ENCODE assay signal across 16 mouse cellular contexts in genomic region chr17:12299371-12299770, GRCm38 (mm10).
"Had no signal": no experiment of that assay in that cellular context is flagged by ENCODE, and none has a peak within 500 bp of the region (broad histone marks: within the 10 kb centered on the region; RNA-seq: fewer than 3 reads in every experiment).

No protein-coding gene starts in this region.

- H3K9ac ChIP-seq: kidney, embryonic 15.5 days; limb, embryonic 13.5 days; liver, embryonic 13.5 days; neural tube, embryonic 15.5 days had no signal

- H3K4me2 ChIP-seq: kidney, embryonic 15.5 days; limb, embryonic 13.5 days; liver, embryonic 13.5 days; neural tube, embryonic 15.5 days had no signal

- H3K27ac ChIP-seq: kidney, embryonic 15.5 days; limb, embryonic 13.5 days; liver, embryonic 13.5 days; midbrain, embryonic 10.5 days; neural tube, embryonic 15.5 days had no signal

- H3K4me3 ChIP-seq: kidney, embryonic 15.5 days; limb, embryonic 13.5 days; liver, embryonic 13.5 days; midbrain, embryonic 10.5 days; myocyte; neural tube, embryonic 15.5 days had no signal

- H3K9me3 ChIP-seq: kidney, embryonic 15.5 days; limb, embryonic 13.5 days; liver, embryonic 13.5 days; midbrain, embryonic 10.5 days; neural tube, embryonic 15.5 days had no signal

- H3K27me3 ChIP-seq: kidney, embryonic 15.5 days; limb, embryonic 13.5 days; liver, embryonic 13.5 days; neural tube, embryonic 15.5 days had no signal

- H3K36me3 ChIP-seq: kidney, embryonic 15.5 days; limb, embryonic 13.5 days; liver, embryonic 13.5 days; midbrain, embryonic 10.5 days; neural tube, embryonic 15.5 days had no signal

- ATAC-seq: inflammation-experienced regulatory T-cells, adult 6 months had no signal

- DNase-seq: kidney, adult 2 months; kidney, postnatal 14 days; left cerebral cortex, postnatal 4 days; liver, embryonic 13.5 days; lung, adult 18-20 months; lung, postnatal 36 days; midbrain, embryonic 14.5 days; right cerebral cortex, postnatal 14 days; thymus, adult 18-20 months; thymus, postnatal 14 days had no signal
